Mouse (Mus musculus) bone marrow macrophage, adult 2 months (primary cell): ENCODE measurements at regions not wholly inside any gene's neighbourhood (a gene's known extent, or its start where the extent isn't known, plus 50 kb on each side); places are given as distances from the start of the nearest gene placed in this dataset.

Experiments
- H3K27ac ChIP-seq: 2 replicates; pipeline ENCODE4 v1.5.1; 2012; ENCODE audit warnings: low read depth, low read length; ENCODE audit not compliant: insufficient read depth
- H3K4me1 ChIP-seq: 2 replicates; pipeline ENCODE4 v1.6.1; 2012; ENCODE audit warnings: low read length; ENCODE audit not compliant: control insufficient read depth, insufficient read depth
- H3K4me3 ChIP-seq: 2 replicates; pipeline ENCODE4 v1.5.1; 2012; ENCODE audit warnings: mild to moderate bottlenecking, low read length, moderate library complexity; ENCODE audit not compliant: insufficient read depth
- CTCF ChIP-seq: IDR thresholded peaks from 2 replicates; pipeline ENCODE4 v1.5.1; 2012; ENCODE audit warnings: low read depth, mild to moderate bottlenecking, low read length, moderate library complexity
- POLR2A ChIP-seq: IDR thresholded peaks from 2 replicates; pipeline ENCODE4 v1.6.1; 2012; ENCODE audit warnings: mild to moderate bottlenecking, low read depth, low read length, borderline replicate concordance

- H3K27ac ChIP-seq, result no peak overlapping the region
- H3K4me1 ChIP-seq, result no peaks in the 10 kb centered on the region
- TF ChIP-seq CTCF, result no peak
- no peak overlapping the region for H3K4me3 ChIP-seq
Observed at GRCm38 (mm10) chr13:48102576-48102975, 158.5 kb upstream of the Id4 start.

GRCm38 (mm10) chr13:48104766-48105165 lies 156.3 kb upstream of the Id4 start:
- Histone ChIP-seq H3K4me1 (no peaks in the 10 kb centered on the region), H3K27ac (no peak overlapping the region), H3K4me3 (no peak overlapping the region)
- no peak for TF ChIP-seq POLR2A
- no peak for TF ChIP-seq CTCF

DNA sequence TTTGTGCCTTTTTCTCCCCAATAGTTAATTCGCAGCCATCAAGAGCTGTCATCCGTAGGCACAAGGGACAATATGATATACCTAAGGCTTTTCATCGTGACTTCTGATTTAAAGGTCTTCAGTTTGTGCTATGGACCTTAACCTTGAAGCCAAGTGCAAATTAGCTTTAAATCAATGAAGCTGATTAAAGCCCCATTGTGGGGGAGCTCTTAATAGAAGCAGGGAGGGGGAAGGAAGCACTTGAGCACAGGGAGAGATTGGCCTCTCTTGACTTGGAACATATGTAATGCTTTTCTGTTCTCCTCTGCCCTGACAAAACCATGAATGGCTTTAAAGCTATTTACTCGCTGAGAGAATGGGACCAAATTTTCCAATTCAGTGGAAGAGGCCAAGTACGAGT lies 154.1 kb upstream of the Id4 start:
- Histone ChIP-seq H3K4me1 (no peaks in the 10 kb centered on the region), H3K27ac (no peak overlapping the region), H3K4me3 (no peak overlapping the region)
- TF ChIP-seq POLR2A (no peak), CTCF (no peak)

GRCm38 (mm10) chr13:48115890-48116289 lies 145.1 kb upstream of the Id4 start:
- no peak overlapping the region for H3K4me3 ChIP-seq

DNA sequence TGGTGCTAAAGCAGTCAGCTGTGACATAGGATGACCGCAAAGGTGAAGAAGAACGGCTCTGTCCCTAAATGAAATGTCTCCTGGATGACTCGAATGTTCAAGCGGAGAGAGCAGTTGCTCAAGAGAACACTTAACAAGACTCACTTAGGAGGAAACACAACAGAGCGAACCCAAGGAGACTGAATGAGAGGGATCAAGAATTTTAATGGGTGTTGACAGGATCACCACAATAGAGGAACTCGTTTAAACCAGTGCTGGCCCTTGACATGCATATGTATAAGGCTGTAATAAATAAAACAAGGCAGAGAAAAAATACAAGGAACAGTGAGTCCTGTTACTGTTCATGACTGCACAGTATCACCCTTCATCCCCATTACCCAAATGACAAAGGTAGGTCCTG lies 134.4 kb upstream of the Id4 start:
- H3K4me3 ChIP-seq, result no peak overlapping the region
- H3K4me1 ChIP-seq, result no peaks in the 10 kb centered on the region
- no peak for TF ChIP-seq POLR2A
- no peak for TF ChIP-seq CTCF
- H3K27ac ChIP-seq, result no peak overlapping the region

More at GRCm38 (mm10) chr13:48115890-48116289, 145.1 kb upstream of the Id4 start:
- Histone ChIP-seq H3K4me1 (no peaks in the 10 kb centered on the region), H3K27ac (no peak overlapping the region)
- TF ChIP-seq CTCF (no peak), POLR2A (no peak)

GRCm38 (mm10) chr13:48130724-48131123 lies 130.3 kb upstream of the Id4 start:
- no peak overlapping the region for H3K4me3 ChIP-seq
- no peaks in the 10 kb centered on the region for H3K4me1 ChIP-seq
- no peak overlapping the region for H3K27ac ChIP-seq
- TF ChIP-seq POLR2A, result no peak
- no peak for TF ChIP-seq CTCF

DNA sequence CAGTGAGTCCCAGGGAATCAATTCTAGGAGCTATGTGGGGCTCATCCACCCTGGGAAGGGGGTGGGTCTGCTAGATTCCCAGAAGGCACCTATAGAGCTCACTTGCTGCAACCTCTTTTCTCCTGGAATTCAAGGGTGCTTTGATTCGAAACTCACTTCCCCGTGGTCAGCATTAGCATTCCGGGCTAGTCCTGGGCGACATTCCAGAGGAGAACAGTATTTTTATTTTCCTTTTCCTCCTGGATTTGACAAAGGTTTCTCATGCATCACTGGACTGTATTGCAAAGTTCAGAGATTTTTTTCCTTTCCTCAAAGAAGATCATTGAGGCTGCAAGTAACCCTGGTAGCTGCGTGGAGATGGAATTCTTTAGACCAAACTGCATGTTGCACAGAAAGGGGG lies 129.3 kb upstream of the Id4 start:
- no peak overlapping the region for H3K27ac ChIP-seq
- no peak overlapping the region for H3K4me3 ChIP-seq
- H3K4me1 ChIP-seq, result no peaks in the 10 kb centered on the region
- TF ChIP-seq POLR2A, result no peak

DNA sequence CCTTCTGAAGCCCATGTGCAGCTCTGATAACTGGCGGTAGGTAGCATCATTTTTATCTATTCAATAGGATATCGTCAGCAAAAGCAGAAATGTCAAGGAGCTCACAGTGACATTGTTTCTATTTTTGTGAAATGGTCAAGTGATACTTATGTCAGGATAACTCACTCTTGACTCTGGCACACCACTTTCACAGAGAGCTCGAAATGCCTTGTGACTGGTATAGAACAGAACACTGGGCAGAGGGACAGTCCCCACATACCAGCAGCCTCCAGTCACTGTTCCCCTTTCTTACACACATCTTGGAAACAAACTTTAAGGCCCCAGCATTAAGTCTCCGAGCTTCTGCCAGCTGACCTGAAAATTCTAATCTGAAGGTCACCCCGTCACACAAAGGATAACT lies 115.1 kb upstream of the Id4 start:
- Histone ChIP-seq H3K4me1 (no peaks in the 10 kb centered on the region), H3K4me3 (no peak overlapping the region), H3K27ac (no peak overlapping the region)
- TF ChIP-seq POLR2A (no peak), CTCF (no peak)

- no peak overlapping the region for H3K27ac ChIP-seq
- H3K4me3 ChIP-seq, result no peak overlapping the region
- no peaks in the 10 kb centered on the region for H3K4me1 ChIP-seq
- no peak for TF ChIP-seq POLR2A
- TF ChIP-seq CTCF, result no peak
Observed at GRCm38 (mm10) chr13:48147061-48147460, 114.0 kb upstream of the Id4 start.

DNA sequence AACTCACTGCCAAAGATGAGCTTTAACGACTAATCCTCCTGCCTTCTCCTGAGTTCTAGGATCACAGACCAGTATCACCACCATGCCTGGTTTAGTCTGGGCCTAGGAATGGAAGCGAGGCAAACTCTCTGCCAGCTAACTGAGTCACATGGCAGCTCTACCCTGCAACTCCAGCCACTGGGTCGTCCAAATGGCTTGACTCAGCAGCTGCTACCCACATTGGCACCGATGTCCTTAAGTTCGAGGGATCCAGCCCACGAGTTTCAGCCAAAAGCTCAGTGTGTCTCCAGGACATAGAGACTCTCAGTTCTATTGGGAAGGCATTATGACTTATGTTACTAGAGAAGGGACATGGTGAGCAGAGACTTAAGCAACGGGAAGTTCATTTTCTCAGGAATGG lies 107.8 kb upstream of the Id4 start:
- Histone ChIP-seq H3K4me1 (no peaks in the 10 kb centered on the region), H3K27ac (no peak overlapping the region), H3K4me3 (no peak overlapping the region)
- TF ChIP-seq POLR2A (no peak), CTCF (no peak)

- Histone ChIP-seq H3K4me1 (no peaks in the 10 kb centered on the region), H3K27ac (no peak overlapping the region), H3K4me3 (no peak overlapping the region)
- TF ChIP-seq POLR2A (no peak), CTCF (no peak)
Observed at GRCm38 (mm10) chr13:48153684-48154413, 107.2 kb upstream of the Id4 start.
